Mouse (Mus musculus) embryo, embryonic 10 days (tissue): Measurements from ENCODE around the gene Slain1.
A peak's percentile ranks its signal among the peaks of the same experiment; 100 is the strongest.

Experiments used
- DNase-seq: peaks from one replicate; pipeline ENCODE4 v3.0.0-alpha.2; 2015; ENCODE audit warnings: low spot score

Slain1 gene

DNA sequence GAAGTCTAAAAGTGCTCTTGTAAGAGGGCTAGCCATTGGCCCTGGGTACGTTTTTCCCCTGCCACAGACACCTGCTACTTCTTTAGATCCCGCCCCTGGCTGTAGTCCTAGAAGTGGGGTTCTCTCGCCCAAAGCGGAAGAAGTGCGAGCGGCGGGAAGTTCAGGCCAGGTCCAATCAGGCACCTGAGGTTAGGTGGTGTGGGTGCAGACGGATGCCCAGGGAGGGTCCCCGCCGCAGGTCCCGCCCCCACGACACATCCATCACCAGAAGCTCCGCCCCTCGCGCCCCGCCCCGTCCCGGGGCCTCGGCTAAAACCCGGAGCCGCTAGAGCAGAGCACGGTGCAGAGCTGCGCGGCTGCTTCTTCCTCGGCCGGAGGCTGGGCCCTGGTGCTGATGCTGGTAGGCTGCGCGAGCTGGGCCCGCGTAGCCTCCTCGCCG lies at the start of gene Slain1:
Slain1 (plus strand) TSS at position 333 of the 439 bp plus-strand sequence.
- peak; percentile 85 for DNase-seq

GRCm38 (mm10) chr14:103608063-103608462 lies 42.0 kb upstream of the Slain1 start:
- DNase-seq, result no peak

DNA sequence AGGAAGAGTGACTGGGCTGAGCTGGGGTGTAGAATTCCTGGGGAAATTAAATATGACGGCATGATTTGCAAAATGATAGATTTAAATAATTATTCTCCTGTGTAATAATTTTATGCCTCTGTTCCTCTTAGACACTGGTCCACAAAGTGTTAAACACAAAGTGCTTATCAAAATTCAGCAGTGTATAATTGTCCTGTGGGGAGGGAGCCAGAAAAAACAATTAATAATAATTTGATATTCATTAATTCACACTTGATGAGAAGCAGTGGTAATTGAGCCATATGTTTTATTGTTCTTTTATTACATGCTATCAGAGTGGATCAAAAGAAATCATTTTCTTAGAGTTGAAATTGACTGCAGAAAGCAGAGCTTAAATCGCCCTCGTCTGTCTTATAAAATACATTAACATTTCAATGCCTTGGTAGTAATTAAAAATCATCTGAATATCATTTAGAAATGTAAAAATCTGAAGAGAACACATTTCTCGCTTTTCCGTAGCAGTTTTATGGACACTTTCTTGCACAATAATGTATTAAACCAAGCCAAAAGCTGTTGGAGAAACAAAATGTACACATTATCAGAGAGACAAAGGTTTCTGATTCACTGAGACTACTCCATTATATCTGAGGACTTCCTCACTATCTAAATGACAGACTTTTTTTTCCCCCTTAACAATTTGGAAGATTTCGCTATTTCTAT lies 36.3 kb upstream of the Slain1 start:
- DNase-seq, result no peak

- DNase-seq, result no peak
Observed at GRCm38 (mm10) chr14:103614272-103614587, 35.8 kb upstream of the Slain1 start.

DNA sequence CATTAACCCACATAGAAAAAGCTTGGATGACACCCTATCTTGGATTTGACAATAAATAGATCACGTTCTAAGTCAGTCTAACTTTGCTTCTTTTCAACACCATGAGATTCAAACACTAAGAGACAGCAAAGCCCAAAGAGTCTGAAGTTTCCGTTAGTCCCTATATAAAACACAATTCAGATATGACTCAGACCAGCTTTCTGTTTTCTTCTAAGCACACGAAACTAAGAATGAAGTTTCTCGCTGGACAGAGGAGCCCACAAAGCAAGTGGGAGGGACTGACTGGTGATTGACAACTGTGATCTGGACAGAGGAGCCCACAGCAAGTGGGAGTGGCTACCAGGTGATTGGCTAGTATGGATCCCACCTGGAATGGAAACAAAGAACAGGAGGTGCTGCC lies 30.3 kb upstream of the Slain1 start:
- no peak for DNase-seq

DNA sequence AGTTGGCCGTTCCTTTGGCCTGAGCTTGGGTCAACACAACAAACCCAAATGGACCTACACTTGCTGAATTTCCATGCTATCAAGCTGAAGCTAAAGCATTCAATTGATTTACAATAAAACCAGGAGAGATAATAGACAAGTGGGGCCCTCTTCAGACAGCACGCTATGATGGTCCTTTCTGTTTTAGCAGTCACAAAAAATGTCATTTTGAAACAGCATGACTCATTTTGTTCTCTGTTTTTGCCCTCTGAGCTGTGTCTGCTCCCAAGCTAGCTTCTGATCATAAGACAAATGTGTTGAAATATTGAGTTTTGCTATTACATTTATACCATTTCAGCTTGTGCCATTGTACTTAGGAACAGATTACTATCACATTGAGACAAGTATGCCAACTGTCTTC lies 28.8 kb upstream of the Slain1 start:
- no peak for DNase-seq

- no peak for DNase-seq
Observed at GRCm38 (mm10) chr14:103626100-103626499, 23.9 kb upstream of the Slain1 start.

GRCm38 (mm10) chr14:103629639-103630364 lies 20.2 kb upstream of the Slain1 start:
- DNase-seq, result no peak

DNA sequence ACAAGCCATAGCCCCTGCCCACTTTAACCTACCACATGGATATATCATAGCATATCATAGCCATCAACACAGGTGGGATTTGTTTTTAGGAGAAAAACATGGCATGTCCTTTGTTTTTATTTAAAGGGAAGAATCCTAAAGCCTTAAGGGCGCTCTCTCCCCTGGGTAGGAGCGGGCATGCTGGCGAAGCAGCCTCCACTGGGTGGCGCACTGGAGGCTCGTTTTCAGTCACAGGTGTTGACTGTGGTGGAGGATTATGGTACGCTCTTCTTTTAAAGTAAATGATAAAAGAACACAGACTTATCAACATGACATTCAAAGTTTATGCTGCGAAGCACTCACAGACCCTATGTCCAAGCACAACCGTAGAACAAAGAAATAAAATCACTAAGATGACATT lies 19.5 kb upstream of the Slain1 start:
- no peak for DNase-seq

GRCm38 (mm10) chr14:103643933-103644332 lies 6.1 kb upstream of the Slain1 start:
- peak; percentile 11 for DNase-seq

DNA sequence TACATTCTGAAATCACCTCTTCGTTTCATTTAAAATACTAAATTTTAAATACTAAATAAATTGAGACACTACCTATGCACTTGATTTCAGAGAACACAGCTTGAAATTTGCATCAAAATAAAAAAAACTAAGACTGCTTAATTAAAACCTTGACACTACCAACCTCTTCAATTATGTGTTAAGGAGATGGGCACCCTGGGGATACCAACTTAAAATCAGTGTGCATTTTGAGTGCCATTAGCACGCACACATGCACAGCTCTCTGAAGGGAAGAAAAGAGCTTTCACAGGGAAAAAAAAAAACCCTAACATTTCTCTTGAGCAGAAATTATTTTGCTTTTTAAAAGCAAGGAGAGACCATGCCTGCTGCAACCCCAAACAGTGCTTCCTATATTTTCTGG lies 2.0 kb upstream of the Slain1 start:
- no peak for DNase-seq

- DNase-seq, result peak; percentile 66
Observed at GRCm38 (mm10) chr14:103648623-103649255, 1.3 kb upstream of the Slain1 start.

DNA sequence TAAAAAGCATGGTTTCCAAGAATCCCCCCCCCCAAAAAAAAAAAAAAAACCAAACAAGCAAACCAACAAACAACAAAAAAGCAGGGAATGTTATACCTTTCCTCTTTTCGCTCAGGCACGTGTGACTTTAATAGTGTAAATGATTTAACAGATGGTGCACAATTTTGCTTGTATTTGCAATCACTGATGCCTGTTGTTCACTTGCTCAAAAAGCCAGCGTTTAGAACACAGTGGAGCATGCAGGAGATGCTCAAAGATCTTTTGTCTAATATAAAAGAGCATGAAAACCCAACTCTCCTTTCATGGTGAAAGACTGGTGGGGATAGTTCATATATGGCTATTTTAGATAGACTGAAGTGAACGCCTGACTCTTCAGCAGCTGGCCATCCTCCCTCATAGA lies 726 bp upstream of the Slain1 start:
- no peak for DNase-seq

- peak; percentile 62 for DNase-seq
Observed at GRCm38 (mm10) chr14:103650413-103651101, 529 bp downstream of the Slain1 start.

DNA sequence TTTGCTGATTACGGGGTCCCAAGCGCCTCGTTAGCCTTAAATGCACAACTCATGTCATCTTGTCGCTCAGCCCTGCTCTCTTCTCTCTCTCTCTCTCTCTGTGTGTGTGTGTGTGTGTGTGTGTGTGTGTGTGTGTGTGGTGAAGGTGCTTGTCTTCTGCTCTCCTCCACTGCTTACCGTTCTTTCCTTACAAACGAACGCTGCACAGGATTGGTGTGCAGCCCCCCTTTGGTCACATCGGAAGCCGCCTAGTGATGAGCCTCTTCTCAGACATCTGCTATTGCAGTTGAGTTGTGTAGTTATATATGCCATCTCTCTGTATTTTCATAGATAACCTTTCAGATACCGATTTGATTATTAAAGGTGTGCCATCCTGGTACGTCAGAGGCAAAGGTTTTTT lies 1.1 kb downstream of the Slain1 start:
- DNase-seq, result no peak

GRCm38 (mm10) chr14:103651562-103651961 lies 1.5 kb downstream of the Slain1 start:
- DNase-seq, result no peak

DNA sequence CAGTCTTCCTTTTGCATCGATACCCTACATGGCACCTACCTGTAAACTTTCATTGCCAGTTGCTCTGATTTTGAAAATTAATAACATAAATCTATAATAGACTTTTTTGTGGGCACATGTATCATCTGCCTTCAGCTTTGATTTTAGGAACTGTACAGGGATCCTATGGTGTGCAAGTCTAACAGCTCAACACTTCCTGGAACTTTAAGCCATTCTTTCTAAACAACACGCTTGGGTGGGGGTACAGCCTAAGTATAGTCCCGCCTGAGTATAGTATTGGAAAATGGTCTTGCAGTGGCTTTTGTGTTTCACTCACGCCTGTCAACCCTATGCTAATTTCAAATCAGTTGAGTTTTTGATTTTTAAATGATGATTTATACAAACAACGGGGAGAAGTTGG lies 2.5 kb downstream of the Slain1 start:
- no peak for DNase-seq

- no peak for DNase-seq
Observed at GRCm38 (mm10) chr14:103653800-103654199, 3.8 kb downstream of the Slain1 start.

GRCm38 (mm10) chr14:103655448-103655847 lies 5.4 kb downstream of the Slain1 start:
- DNase-seq, result no peak

- no peak for DNase-seq
Observed at GRCm38 (mm10) chr14:103657876-103658275, 7.8 kb downstream of the Slain1 start.

- no peak for DNase-seq
Observed at GRCm38 (mm10) chr14:103663026-103663425, 13.0 kb downstream of the Slain1 start.

- no peak for DNase-seq
Observed at GRCm38 (mm10) chr14:103664391-103664790, 14.4 kb downstream of the Slain1 start.
